Mouse (Mus musculus) heart, embryonic 12.5 days (tissue): Measurements from ENCODE around the gene Lctl. TPM values are rescaled to one million over a fixed set of nuclear protein-coding genes. Genes with fewer than 3 reads are reported as not detected.
A peak's percentile ranks its signal among the peaks of the same experiment; 100 is the strongest.
"Not testable (repeated sequence)": the region's sequence is repeated elsewhere in the genome, so short reads cannot be mapped to it uniquely, and the experiment has no call there.

ENCODE experiments used
- ATAC-seq: fragments of 200-750 bp; cut with Nextera tagmentation; 2 replicates; pipeline ENCODE4 v1.8.0; 2017; ENCODE audit warnings: moderate TSS enrichment, moderate library complexity; ENCODE audit not compliant: insufficient number of reproducible peaks, low FRiP score
- H3K27ac ChIP-seq: fragments of 300-500 bp; sonication (generic); 2 replicates; pipeline ENCODE4 v1.5.1; 2016; ENCODE audit warnings: mild to moderate bottlenecking, moderate library complexity; ENCODE audit not compliant: poor library complexity, severe bottlenecking
- H3K27me3 ChIP-seq: fragments of 300-500 bp; sonication (generic); replicated peaks from 2 replicates; pipeline ENCODE4 v1.6.1; 2016; ENCODE audit warnings: mild to moderate bottlenecking, moderate library complexity
- H3K36me3 ChIP-seq: fragments of 300-500 bp; sonication (generic); 2 replicates; pipeline ENCODE4 v1.6.1; 2016; ENCODE audit warnings: mild to moderate bottlenecking, moderate library complexity
- H3K4me1 ChIP-seq: fragments of 300-500 bp; sonication (generic); replicated peaks from 2 replicates; pipeline ENCODE4 v1.6.1; 2016; ENCODE audit warnings: mild to moderate bottlenecking
- H3K4me2 ChIP-seq: fragments of 300-500 bp; sonication (generic); 2 replicates; pipeline ENCODE4 v1.6.1; 2016; ENCODE audit warnings: mild to moderate bottlenecking, moderate library complexity
- H3K4me3 ChIP-seq: fragments of 300-500 bp; sonication (generic); 2 replicates; pipeline ENCODE4 v1.5.1; 2016; ENCODE audit warnings: mild to moderate bottlenecking
- H3K9ac ChIP-seq: fragments of 300-500 bp; sonication (generic); 2 replicates; pipeline ENCODE4 v1.6.1; 2016; ENCODE audit warnings: mild to moderate bottlenecking, moderate library complexity
- H3K9me3 ChIP-seq: fragments of 300-500 bp; sonication (generic); replicated peaks from 2 replicates; pipeline ENCODE4 v1.6.1; 2016; ENCODE audit warnings: mild to moderate bottlenecking, moderate library complexity
- WGBS: fragments of 180-500 bp; shearing (Covaris S2); methylation state at CpG from one replicate; pipeline ENCODE4 v1.1.7; 2016; 5-methylcytosine and 5-hydroxymethylcytosine counted together
- polyA plus RNA-seq: library from polyadenylated mRNA; unstranded; fragments of >200 nt; fragmentation: Nextera tagmentation; extraction: Ambion mirVana; gene quantifications from 2 replicates; pipeline ENCODE4 v1.2.1, GENCODE M21; 2016

The Lctl gene
- polyA plus RNA-seq, 1 experiment from 2014 or later: not detected

GRCm38 (mm10) chr9:64115756-64116155, 1.2 kb upstream of the Lctl start:
- Histone ChIP-seq H3K4me2 (no peak overlapping the region), H3K4me1 (peaks cover 41% of the 10 kb centered on the region), H3K4me3 (no peak overlapping the region), H3K27ac (no peak overlapping the region), H3K27me3 (no peaks in the 10 kb centered on the region), H3K9ac (no peak overlapping the region), H3K9me3 (no peaks in the 10 kb centered on the region), H3K36me3 (no peaks in the 10 kb centered on the region)
- 83% methylated on average over 6 of the region's 6 CpGs for WGBS
- ATAC-seq: no peak

GRCm38 (mm10) chr9:64119898-64120297, 3.0 kb downstream of the Lctl start:
- Histone ChIP-seq H3K27me3 (no peaks in the 10 kb centered on the region), H3K4me2 (no peak overlapping the region), H3K9ac (no peak overlapping the region), H3K4me3 (no peak overlapping the region), H3K36me3 (no peaks in the 10 kb centered on the region), H3K9me3 (no peaks in the 10 kb centered on the region), H3K27ac (no peak overlapping the region), H3K4me1 (peaks cover 25% of the 10 kb centered on the region)
- no peak for ATAC-seq
- 29% methylated on average over 8 of the region's 8 CpGs for WGBS

- Histone ChIP-seq H3K4me2 (no peak overlapping the region), H3K36me3 (no peaks in the 10 kb centered on the region), H3K27ac (no peak overlapping the region), H3K9me3 (no peaks in the 10 kb centered on the region), H3K9ac (no peak overlapping the region), H3K27me3 (no peaks in the 10 kb centered on the region), H3K4me1 (peaks cover 28% of the 10 kb centered on the region), H3K4me3 (no peak overlapping the region)
- 40% methylated on average over 11 of the region's 11 CpGs for WGBS
- ATAC-seq: peak; percentile 48; the same call in 1 of the 2 replicates
These were observed 3.8 kb downstream of the Lctl start for GRCm38 (mm10) chr9:64120584-64121277.

DNA sequence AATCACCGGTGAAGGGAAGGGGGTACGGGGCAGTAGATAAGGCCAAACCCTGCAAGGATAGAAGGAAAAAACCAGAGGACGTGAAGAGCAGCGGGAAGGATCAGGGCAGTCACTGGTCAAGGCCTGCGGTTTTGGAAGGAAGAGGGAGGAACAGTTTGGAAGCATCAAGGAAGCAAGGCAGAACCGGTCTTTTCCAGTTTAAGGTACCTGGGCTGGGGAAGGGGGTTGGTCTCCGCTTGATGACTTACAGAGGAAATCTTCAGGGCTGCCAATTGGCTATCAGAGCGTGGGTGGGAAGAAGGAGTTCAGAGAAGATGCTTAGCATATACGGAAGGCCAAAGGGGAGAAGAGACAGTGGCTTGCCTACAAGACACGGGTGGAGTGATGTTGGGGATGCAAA, 5.7 kb downstream of the Lctl start:
- ATAC-seq: no peak
- Histone ChIP-seq H3K36me3 (no peaks in the 10 kb centered on the region), H3K27me3 (no peaks in the 10 kb centered on the region), H3K4me2 (no peak overlapping the region), H3K27ac (no peak overlapping the region), H3K4me3 (no peak overlapping the region), H3K4me1 (peaks cover 22% of the 10 kb centered on the region), H3K9me3 (0 out of 2 replicates have a peak, but pooled peaks cover 3% of the 10 kb centered on the region), H3K9ac (no peak overlapping the region)
- WGBS: 90% methylated on average over 10 of the region's 10 CpGs

DNA sequence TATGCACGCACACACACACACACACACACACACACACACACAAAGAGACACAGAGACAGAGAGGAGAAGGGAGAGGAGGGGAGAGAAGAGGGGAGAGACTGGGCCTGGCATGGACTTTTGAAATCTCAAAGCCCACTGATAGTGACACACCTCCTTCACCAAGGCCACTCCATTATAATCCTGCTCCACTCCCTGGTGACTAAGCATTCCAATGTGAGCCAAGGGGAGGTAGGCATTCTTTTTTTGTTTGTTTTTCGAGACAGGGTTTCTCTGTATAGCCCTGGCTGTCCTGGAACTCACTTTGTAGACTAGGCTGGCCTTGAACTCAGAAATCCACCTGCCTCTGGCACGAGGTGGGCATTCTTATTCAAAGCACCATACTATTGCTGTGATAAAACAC, 7.9 kb downstream of the Lctl start:
- not testable (repeated sequence) for H3K9me3 ChIP-seq, ATAC-seq, H3K4me3 ChIP-seq, H3K27me3 ChIP-seq, H3K4me2 ChIP-seq, H3K36me3 ChIP-seq, H3K9ac ChIP-seq
- 72% methylated on average over 3 of the region's 3 CpGs for WGBS
- Histone ChIP-seq H3K4me1 (peaks cover 22% of the 10 kb centered on the region), H3K27ac (peak overlapping the region; percentile 32; the same call in 1 of the 2 replicates)

DNA sequence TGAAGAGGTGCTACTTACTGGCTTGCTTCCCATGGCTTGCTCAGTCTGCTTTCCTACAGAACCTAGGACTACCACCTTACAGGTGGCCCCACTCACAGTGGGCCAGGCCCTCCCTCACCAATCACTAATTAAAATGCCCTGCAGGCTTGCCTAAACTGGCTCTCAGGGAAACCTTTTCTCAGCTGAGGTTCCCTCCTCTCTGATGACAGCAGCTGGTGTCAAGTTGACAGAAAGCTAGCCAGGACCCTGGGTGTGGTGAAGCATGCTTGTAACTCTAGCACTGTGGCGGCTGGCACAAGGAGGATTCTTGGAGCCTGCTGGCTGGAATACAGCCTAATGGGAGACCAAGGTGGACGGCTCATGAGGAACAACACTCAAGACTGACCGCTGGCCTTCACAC, 8.4 kb downstream of the Lctl start:
- Histone ChIP-seq H3K9ac (no peak overlapping the region), H3K4me3 (no peak overlapping the region)

GRCm38 (mm10) chr9:64126121-64126520, 9.2 kb downstream of the Lctl start:
- Histone ChIP-seq H3K36me3 (no peaks in the 10 kb centered on the region), H3K4me2 (no peak overlapping the region), H3K27me3 (no peaks in the 10 kb centered on the region), H3K27ac (no peak overlapping the region), H3K9me3 (0 out of 2 replicates have a peak, but pooled peaks cover 3% of the 10 kb centered on the region), H3K9ac (no peak overlapping the region), H3K4me1 (peaks cover 22% of the 10 kb centered on the region), H3K4me3 (no peak overlapping the region)
- no peak for ATAC-seq
- WGBS: 47% methylated on average over 12 of the region's 12 CpGs

More for the DNA sequence above, 8.4 kb downstream of the Lctl start:
- WGBS: 43% methylated on average over 3 of the region's 3 CpGs
- ATAC-seq: no peak
- Histone ChIP-seq H3K27me3 (no peaks in the 10 kb centered on the region), H3K36me3 (no peaks in the 10 kb centered on the region), H3K4me2 (no peak overlapping the region), H3K9me3 (0 out of 2 replicates have a peak, but pooled peaks cover 3% of the 10 kb centered on the region), H3K27ac (peak overlapping the region; percentile 32; the same call in 1 of the 2 replicates), H3K4me1 (peaks cover 22% of the 10 kb centered on the region)

- Histone ChIP-seq H3K4me3 (no peak overlapping the region), H3K27me3 (no peaks in the 10 kb centered on the region), H3K4me1 (no peaks in the 10 kb centered on the region), H3K27ac (no peak overlapping the region), H3K36me3 (peaks cover 11% of the 10 kb centered on the region), H3K4me2 (no peak overlapping the region), H3K9ac (no peak overlapping the region), H3K9me3 (0 out of 2 replicates have a peak, but pooled peaks cover 3% of the 10 kb centered on the region)
- ATAC-seq: no peak
- WGBS: 74% methylated on average over 6 of the region's 6 CpGs
These were observed 14.7 kb downstream of the Lctl start for GRCm38 (mm10) chr9:64131623-64132022.

GRCm38 (mm10) chr9:64138896-64139295, 21.9 kb downstream of the Lctl start:
- not testable (repeated sequence) for H3K4me1 ChIP-seq, H3K9me3 ChIP-seq, H3K9ac ChIP-seq, H3K4me2 ChIP-seq, ATAC-seq, H3K27me3 ChIP-seq, H3K27ac ChIP-seq, H3K4me3 ChIP-seq
- WGBS: 5% methylated on average over 6 of the region's 6 CpGs
- peaks cover 52% of the 10 kb centered on the region for H3K36me3 ChIP-seq

GRCm38 (mm10) chr9:64139879-64140278, 22.9 kb downstream of the Lctl start:
- Histone ChIP-seq H3K4me3 (no peak overlapping the region), H3K27ac (no peak overlapping the region), H3K9me3 (no peaks in the 10 kb centered on the region), H3K9ac (no peak overlapping the region), H3K27me3 (no peaks in the 10 kb centered on the region), H3K36me3 (peaks cover 55% of the 10 kb centered on the region), H3K4me1 (no peaks in the 10 kb centered on the region), H3K4me2 (no peak overlapping the region)
- ATAC-seq: no peak
- 85% methylated on average over 9 of the region's 9 CpGs for WGBS

- 76% methylated on average over 1 of the region's 1 CpGs for WGBS
- Histone ChIP-seq H3K4me1 (no peaks in the 10 kb centered on the region), H3K9me3 (no peaks in the 10 kb centered on the region), H3K27ac (no peak overlapping the region), H3K9ac (no peak overlapping the region), H3K4me2 (no peak overlapping the region), H3K27me3 (no peaks in the 10 kb centered on the region), H3K36me3 (peaks cover 58% of the 10 kb centered on the region), H3K4me3 (no peak overlapping the region)
- ATAC-seq: no peak
These were observed 39.7 kb downstream of the Lctl start for GRCm38 (mm10) chr9:64156641-64157040.

DNA sequence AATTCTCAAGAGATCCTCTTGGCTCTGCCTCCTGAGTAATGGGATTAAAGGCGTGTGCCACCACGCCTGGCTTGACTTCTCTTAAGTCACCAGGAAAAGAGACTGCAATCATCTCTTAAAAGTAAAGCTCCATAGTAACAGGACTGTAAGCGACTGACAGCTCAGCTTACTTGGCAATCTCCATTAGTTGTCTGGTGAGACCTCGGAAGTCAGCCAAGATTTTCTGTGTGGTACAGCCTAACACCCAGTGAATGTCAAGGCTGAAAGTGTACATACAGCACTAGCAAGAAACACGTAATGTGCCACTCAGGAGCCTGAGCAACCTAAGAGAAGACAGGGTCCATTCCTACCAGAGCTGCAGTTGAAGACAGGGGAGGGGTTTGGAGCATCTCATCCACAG, 43.5 kb downstream of the Lctl start:
- Histone ChIP-seq H3K4me3 (no peak overlapping the region), H3K9me3 (no peaks in the 10 kb centered on the region), H3K9ac (no peak overlapping the region), H3K4me2 (no peak overlapping the region), H3K27me3 (no peaks in the 10 kb centered on the region), H3K36me3 (peaks cover 55% of the 10 kb centered on the region), H3K27ac (no peak overlapping the region), H3K4me1 (0 out of 2 replicates have a peak, but pooled peaks cover 4% of the 10 kb centered on the region)
- ATAC-seq: no peak
- WGBS: 92% methylated on average over 5 of the region's 5 CpGs
